Mouse (Mus musculus) kidney, postnatal 25 days (tissue): ENCODE measurements around the gene Lcat.

Source experiments
- DNase-seq, 2 experiments: peaks; one replicate each; pipeline ENCODE4 v3.0.0; 2021; ENCODE audit warnings: mixed read lengths in 2 of 2

The Lcat gene

DNA sequence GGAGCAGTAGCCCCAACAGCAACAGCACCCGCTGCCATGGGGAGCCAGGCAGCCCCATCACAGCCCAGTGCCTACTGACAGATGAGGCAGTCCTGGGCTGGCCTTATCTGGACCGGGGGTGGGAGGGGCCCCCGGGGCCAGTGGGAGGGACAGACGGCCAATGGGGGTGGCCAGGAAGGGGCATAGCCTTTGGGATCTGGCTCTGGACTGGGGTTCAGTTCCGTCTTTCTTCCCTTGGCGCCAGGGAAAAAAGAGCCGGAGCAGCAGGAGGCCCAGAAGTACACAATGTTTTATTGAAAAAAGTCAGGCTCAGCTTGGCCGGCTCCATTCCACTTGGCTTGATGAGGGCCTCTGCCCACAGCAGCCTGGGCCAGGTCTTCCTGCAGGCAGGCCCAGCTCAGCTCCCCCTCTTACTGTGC is at the start of gene Lcat:
Gene Lcat, minus strand, starts transcription at position 62 of the 419 bp plus-strand sequence.
- peak in 1 of 2 experiments; percentile 33 for DNase-seq

DNA sequence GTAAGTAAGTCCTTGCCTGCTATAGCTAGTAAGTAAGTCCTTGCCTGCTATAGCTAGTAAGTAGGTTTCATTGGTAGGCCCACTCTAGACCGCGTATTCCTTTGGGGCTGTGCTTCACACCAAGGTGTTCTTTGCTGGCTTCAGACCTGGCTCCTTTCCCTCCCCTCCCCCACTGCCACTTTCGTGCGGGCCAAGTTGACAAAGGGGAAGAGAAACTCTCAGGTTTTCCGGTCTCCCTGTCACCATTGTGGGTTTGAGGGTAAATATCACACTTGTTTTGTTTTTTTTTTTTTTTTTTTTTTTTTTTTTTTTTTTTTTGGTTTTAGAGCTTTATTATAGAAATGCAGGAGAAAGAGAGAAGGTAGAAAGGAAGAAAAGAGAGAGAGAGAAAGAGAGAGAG is 49.3 kb upstream of the Lcat start:
- DNase-seq, result no peak

DNA sequence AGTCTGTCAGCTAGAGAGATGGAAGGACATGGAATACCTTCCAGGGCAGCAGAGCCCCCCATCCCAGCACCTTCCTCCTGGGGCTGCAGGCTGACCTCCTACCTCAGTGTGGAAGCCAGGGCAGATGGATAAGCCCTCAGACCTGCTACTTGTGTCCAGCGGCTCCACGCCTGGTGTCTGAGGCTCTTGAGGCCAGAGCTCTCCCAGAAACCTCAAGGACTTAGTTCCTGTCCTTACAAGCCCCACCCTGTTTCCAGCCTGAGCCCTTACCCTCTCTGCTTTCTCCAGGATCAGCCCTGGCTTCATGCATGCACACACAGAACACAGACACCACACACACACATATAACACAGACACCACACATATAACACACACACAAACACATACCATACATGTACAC is 48.4 kb upstream of the Lcat start:
- DNase-seq, result no peak

DNA sequence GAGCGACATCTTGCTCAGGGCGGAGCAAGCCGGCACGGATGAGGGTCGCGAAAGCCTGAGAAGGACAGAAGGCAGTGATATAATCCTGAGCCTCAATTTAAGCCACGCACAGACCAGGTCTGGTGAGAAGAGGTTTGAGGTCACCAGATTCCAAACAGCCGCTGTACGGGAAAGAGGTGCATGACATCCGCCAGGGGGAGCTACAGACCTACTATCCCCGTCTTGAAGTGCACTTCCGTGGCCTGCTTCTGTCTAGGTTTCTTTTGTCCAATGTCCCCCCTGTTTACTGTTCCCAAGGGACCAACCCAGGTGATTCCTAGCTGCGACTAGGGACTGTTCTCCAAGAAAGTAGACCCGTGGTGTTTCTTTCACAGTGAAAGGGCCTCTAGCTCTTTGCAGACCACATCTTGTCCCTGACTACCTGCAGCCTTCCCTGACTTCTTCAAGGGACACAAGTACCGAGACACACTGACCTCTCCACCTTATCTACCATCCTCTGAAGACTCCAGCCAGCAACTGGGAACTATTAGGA is 47.7 kb upstream of the Lcat start, which contains the start of gene Dus2:
Gene Dus2, plus strand, starts transcription at position 482 of the 532 bp plus-strand sequence.
- peak; percentile 84 to 88 for DNase-seq

DNA sequence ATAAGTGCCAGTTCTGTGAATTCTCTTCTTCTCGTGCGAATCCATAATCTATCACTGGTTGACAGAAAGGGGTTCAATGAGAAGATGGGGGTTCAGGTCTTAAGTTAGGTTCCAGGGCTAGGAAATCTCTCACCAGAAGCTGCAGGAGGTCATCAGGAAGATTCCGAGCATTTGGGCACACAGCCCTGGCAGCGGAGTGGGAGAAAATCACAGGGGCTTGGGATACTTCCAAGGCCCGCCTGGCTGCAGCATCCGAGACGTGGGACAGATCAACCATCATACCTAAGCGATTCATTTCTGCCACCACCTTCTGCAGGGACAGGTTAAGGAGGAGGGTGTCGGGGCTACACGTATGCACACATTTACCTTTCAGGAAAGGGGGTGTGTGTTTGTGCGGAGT is 45.4 kb upstream of the Lcat start:
- no peak for DNase-seq

- peak in 1 of 2 experiments; percentile 10 for DNase-seq
Observed at GRCm38 (mm10) chr8:105983406-105983805, 40.2 kb upstream of the Lcat start.

GRCm38 (mm10) chr8:105981146-105981545 is 38.0 kb upstream of the Lcat start:
- no peak for DNase-seq

GRCm38 (mm10) chr8:105979325-105979724 is 36.1 kb upstream of the Lcat start, which contains the start of gene Dpep3:
Gene Dpep3 (minus strand): TSS chr8:105979429.
- peak in 1 of 2 experiments; percentile 33 for DNase-seq

GRCm38 (mm10) chr8:105975363-105975762 is 32.2 kb upstream of the Lcat start:
- no peak for DNase-seq

DNA sequence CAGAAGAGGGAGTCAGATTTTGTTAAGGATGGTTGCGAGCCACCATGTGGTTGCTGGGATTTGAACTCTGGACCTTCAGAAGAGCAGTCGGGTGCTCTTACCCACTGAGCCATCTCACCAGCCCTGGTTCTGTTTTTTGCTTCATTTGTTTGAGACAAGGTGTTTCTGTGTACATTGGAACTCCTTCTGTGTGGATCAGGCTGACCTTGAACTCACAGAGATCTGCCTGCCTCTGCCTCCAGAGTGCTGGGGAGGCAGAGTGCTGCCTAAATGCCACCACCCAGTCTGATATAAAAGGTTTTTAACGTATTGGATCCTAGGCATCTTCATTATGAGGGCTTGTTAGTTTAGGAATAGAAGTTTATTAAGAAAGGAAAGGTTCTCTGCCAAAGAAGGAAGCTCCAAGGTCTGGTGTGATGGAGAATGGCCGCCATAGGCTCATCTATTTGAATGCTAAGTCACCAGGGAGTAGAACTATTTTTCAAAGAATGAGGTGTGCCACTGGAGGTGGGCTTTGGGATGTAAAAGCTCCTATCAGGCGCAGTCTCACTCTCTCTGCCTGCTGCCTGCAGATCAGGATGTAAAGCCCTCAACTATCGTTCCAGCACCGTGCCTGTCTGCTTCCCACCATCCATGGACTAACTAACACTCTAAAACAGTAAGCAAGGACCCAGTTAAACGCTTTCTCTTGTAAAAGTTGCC is 28.0 kb upstream of the Lcat start:
- no peak for DNase-seq

- DNase-seq, result no peak
Observed at GRCm38 (mm10) chr8:105969367-105969766, 26.2 kb upstream of the Lcat start.

DNA sequence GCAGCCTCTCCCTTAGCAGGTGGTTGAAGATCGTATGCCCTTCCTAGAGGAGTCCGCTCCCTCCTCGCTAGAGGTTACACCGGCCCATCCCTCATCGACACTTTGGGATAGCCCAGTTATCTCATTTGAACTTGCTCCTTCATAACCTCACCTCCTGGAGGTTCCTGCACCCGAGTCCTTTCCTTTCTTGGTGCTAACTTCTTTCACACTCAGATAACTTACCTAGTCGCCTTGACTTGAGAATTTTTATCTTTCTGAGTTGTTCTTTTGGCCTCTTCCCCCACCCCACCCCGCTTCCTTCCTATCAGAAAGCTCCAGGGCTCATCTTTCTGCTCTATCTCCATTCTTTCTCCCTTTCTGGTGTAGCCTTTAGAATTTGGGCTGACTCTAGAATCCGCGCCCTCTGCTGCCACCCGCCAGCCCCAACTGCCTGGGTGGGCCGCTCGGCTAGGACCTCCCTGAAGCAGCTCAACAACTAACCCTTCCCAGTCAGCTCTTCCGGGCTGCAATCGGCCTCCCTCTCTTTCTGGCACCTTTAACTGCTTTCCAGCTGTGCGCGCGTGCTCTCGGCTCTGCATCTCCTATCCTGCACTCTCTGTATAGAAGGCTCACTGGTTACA is 23.6 kb upstream of the Lcat start:
- DNase-seq, result no peak

DNA sequence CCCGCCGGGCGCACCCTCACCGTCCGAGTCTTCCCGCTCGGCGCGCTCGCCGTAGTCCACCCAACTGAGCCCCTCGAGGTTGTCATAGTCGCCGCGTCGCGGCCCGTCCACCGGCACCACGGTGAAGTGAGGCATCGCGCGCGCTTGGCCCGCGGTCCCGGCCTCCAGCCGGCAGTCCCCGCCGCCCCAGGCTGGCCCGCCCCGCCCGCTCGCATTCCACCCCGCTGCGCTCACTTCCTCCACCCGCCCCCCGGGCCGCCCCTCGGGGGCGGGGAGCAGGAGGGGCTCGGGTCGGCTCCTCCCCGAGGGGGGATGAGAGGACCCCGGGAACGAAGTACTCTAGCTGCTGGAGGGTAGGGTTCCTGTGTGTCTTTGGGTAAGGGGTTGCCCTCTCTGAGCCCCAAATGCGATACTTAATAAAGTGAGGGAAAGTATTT is 22.7 kb upstream of the Lcat start, which contains the start of gene Slc12a4:
Gene Slc12a4, minus strand, starts transcription at position 193 of the 437 bp plus-strand sequence.
- DNase-seq, result peak; percentile 75 to 89

DNA sequence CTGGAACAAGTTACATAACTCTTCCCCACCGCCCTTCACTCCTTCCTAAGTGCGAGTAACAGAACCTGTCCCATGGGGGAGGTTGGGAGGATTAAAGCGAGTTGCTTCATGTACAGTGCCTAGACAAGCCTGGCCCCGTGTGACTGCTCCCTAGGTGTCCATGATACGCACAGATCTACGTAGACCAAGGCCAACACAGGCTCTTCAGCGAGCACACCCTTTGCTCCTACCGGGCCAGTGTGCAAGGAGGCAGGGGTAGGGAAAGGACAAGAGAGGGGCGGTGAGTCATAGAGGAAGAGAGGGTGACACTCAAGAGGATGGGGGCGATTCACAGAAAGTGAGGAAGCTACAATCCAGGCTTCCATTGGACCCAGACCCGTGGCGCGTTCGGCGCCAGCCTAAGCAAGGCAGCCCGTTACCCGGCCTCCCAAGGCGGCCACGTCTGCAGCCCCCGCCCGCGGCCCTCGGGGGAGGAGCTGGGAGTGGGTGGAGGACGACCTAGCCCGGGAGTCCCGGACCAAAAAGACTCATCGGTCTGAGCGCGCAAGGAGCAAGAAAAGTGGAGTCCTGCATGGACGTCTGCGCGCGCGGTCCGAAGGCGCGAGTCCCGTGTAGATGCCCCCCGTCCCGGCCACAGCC is 22.2 kb upstream of the Lcat start:
- DNase-seq, result peak; percentile 39 to 69

GRCm38 (mm10) chr8:105964506-105965265 is 21.5 kb upstream of the Lcat start:
- DNase-seq, result no peak

DNA sequence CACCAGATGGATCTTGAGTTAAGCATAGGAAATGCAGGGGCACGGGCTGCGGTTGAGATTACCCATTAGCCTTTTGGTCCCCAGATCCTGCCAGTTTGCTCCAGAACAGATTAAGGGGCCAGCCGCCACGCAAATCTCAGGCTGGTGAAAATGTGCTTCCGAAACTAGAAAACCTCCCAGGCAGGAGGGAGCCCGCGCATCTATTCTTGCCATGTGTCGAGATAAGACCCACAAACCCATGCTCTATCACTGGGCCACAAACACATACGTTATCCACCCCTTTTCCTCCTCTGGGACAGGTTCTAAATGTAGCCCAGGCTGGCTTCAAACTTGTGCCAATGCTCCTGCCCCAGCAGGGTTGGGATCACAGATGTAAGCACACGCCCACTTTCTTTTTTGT is 18.4 kb upstream of the Lcat start:
- DNase-seq, result no peak

DNA sequence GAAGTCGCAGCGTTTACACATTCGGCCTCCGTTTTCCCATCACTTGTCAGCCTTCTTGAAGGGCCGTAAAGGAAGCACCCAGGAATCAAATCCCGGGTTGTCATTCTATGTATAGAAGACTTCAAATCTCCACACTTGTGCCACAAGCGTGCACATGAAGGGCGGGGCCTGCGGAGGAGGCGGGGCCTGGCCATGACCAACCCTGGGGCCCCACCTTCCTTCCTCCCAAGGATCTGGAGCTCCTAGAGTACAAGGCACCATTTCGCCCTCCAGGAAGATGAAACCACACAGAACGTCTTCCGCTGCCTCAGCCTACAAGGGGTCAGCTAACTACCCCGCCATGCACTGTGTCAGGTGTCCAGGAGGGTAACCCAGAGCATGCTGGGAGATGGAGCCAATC is 17.9 kb upstream of the Lcat start:
- DNase-seq, result no peak

DNA sequence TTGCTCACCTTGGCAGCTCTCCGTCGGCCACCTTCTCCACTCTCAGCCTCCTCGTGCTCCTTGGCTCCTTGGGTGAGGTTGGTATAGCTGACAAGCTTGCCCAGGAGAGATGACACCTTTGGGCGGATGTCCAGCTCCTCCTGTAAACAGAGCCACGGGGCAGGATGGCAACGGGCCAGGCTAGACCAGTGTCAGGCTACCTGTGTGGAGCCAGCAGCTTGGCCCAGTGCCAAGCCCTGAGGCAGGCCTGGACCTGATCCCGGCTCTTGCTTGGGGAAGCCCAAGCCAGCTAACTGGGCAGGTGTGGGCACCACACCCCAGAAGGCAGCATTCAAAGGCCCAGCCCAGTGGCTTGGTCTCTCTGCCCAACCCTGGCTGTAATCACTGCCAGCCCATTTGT is 16.2 kb upstream of the Lcat start:
- DNase-seq, result peak; percentile 91 to 93

DNA sequence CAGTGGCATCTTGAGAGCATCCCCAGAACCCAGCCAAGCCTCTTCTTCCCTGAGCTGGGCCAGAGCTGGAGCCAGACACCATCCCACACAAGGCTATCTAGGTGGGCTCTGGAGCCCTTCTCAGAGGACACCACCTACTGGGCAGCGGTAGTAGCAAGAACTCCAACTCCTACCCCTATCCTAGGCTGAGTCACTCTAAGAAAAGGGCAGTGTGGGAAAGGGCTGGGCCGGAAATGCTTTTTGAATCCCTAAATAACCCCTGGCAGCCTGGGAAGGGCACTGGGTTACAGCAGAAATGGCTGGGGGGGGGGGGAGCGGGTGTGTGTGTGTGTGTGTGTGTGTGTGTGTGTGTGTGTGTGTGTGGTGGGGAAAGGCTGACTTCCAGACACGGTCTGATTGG is 14.6 kb upstream of the Lcat start:
- peak; percentile 71 to 86 for DNase-seq

GRCm38 (mm10) chr8:105956556-105956955 is 13.4 kb upstream of the Lcat start:
- DNase-seq, result no peak

DNA sequence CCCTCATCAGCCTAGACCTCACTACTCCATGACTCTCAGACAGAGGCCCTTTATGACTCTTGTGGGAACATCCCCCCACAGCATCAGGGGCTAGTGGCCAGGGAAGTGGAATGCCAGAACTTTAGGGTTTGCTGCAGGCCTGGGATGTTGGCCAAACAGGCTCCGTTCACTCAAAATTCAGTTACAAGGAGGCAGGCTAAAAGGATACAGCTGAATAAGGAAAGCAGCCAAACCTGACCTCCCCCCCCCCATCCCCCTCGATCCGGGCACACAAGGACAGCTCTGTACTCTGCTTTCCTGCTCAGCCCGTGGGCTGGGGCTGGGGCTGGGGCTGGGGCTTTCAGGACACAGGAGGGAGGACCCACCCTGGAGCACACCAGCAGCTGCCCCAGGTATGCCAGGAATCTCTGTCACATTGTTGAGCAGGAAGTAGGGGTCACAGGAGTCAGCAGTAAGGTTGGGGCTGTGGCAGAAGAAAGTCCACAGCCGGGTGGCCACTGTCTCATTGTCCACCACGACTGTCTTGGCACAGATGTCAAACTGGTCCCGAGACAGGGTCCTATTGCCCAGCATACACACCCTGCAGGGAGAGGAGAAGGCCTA is 8.0 kb upstream of the Lcat start:
- DNase-seq, result peak; percentile 50 to 71

GRCm38 (mm10) chr8:105949350-105949749 is 6.2 kb upstream of the Lcat start:
- DNase-seq, result peak; percentile 65 to 66
